Mouse (Mus musculus): ENCODE results near the gene Gm12216. TPM values are rescaled to one million over a fixed set of nuclear protein-coding genes. Genes with fewer than 3 reads are reported as not detected.

Gene Gm12216
- polyA plus RNA-seq, 1 experiment from 2014 or later = 0.63 TPM

- Histone ChIP-seq H3K9me3 (ENCODE audit: control insufficient read depth, low read length) (no peaks in the 10 kb centered on the region), H3K9ac (ENCODE audit: low read depth, low read length) (peak within 1 kb of the TSS; percentile 75), H3K27ac (replicated peaks; ENCODE audit: low read depth, low read length) (peak within 1 kb of the TSS; percentile 76), H3K4me3 (ENCODE audit: low read depth, low read length) (peak within 1 kb of the TSS; percentile 74), H3K4me1 (ENCODE audit: control insufficient read depth, insufficient read depth, low read length) (no peaks in the 10 kb centered on the region; the same call in 1 of the 2 replicates), H3K36me3 (ENCODE audit: control insufficient read depth, insufficient read depth, low read length) (0 out of 2 replicates have a peak, but pooled peaks cover 3% of the 10 kb centered on the region), H3K4me2 (ENCODE audit: low read depth, low read length) (peak within 1 kb of the TSS; percentile 79), H3K27me3 (replicated peaks; ENCODE audit: control insufficient read depth, insufficient read depth, low read length) (no peaks in the 10 kb centered on the region)
- ATAC-seq (ENCODE audit: low read depth) = peak; percentile 96
- under 1% methylated on average over 31 of the region's 40 CpGs for WGBS
- peak; percentile 95 for DNase-seq (ENCODE audit: low spot score)
Measured at GRCm38 (mm10) chr11:53769760-53770124, 89.3 kb downstream of the Gm12216 start, which contains the start of gene Irf1. Irf1 (plus strand) TSS chr11:53770014.

GRCm38 (mm10) chr11:53769185-53769576, 89.9 kb downstream of the Gm12216 start:
- WGBS = 57% methylated on average over 12 of the region's 12 CpGs
- H3K36me3 ChIP-seq (ENCODE audit: control insufficient read depth, insufficient read depth, low read length) = no peaks in the 10 kb centered on the region
- peaks cover 4% of the 10 kb centered on the region for H3K4me1 ChIP-seq (ENCODE audit: control insufficient read depth, insufficient read depth, low read length)
- peak overlapping the region; percentile 74 for H3K4me3 ChIP-seq (ENCODE audit: low read depth, low read length)
- DNase-seq (ENCODE audit: low spot score) (no peak), ATAC-seq (ENCODE audit: low read depth) (no peak; the same call in 1 of the 2 replicates)
- H3K4me2 ChIP-seq (ENCODE audit: low read depth, low read length) = peak overlapping the region; percentile 79
- peak overlapping the region; percentile 75; the same call in 1 of the 2 replicates for H3K9ac ChIP-seq (ENCODE audit: low read depth, low read length)
- no peak overlapping the region for H3K27ac ChIP-seq (replicated peaks; ENCODE audit: low read depth, low read length)
- H3K9me3 ChIP-seq (ENCODE audit: control insufficient read depth, low read length) = no peaks in the 10 kb centered on the region
- no peaks in the 10 kb centered on the region for H3K27me3 ChIP-seq (replicated peaks; ENCODE audit: control insufficient read depth, insufficient read depth, low read length)

GRCm38 (mm10) chr11:53768422-53769184, 90.5 kb downstream of the Gm12216 start:
- WGBS = 66% methylated on average over 13 of the region's 13 CpGs
- DNase-seq (ENCODE audit: low spot score) = no peak
- Histone ChIP-seq H3K4me1 (ENCODE audit: control insufficient read depth, insufficient read depth, low read length) (peaks cover 10% of the 10 kb centered on the region), H3K27ac (replicated peaks; ENCODE audit: low read depth, low read length) (no peak overlapping the region), H3K4me2 (ENCODE audit: low read depth, low read length) (no peak overlapping the region), H3K4me3 (ENCODE audit: low read depth, low read length) (no peak overlapping the region), H3K27me3 (replicated peaks; ENCODE audit: control insufficient read depth, insufficient read depth, low read length) (no peaks in the 10 kb centered on the region), H3K9me3 (ENCODE audit: control insufficient read depth, low read length) (no peaks in the 10 kb centered on the region), H3K36me3 (ENCODE audit: control insufficient read depth, insufficient read depth, low read length) (no peaks in the 10 kb centered on the region), H3K9ac (ENCODE audit: low read depth, low read length) (no peak overlapping the region)
- ATAC-seq (ENCODE audit: low read depth) = no peak

GRCm38 (mm10) chr11:53764581-53764980, 94.5 kb downstream of the Gm12216 start:
- H3K27me3 ChIP-seq (replicated peaks; ENCODE audit: control insufficient read depth, insufficient read depth, low read length) = 0 out of 2 replicates have a peak, but pooled peaks cover 6% of the 10 kb centered on the region
- no peaks in the 10 kb centered on the region for H3K9me3 ChIP-seq (ENCODE audit: control insufficient read depth, low read length)
- ATAC-seq (ENCODE audit: low read depth) (no peak), DNase-seq (ENCODE audit: low spot score) (no peak)
- H3K9ac ChIP-seq (ENCODE audit: low read depth, low read length) = no peak overlapping the region
- 46% methylated on average over 5 of the region's 5 CpGs for WGBS
- H3K36me3 ChIP-seq (ENCODE audit: control insufficient read depth, insufficient read depth, low read length) = no peaks in the 10 kb centered on the region
- H3K4me3 ChIP-seq (ENCODE audit: low read depth, low read length) = no peak overlapping the region
- H3K27ac ChIP-seq (replicated peaks; ENCODE audit: low read depth, low read length) = peak overlapping the region; percentile 91; the same call in 1 of the 2 replicates
- peaks cover 39% of the 10 kb centered on the region for H3K4me1 ChIP-seq (ENCODE audit: control insufficient read depth, insufficient read depth, low read length)
- no peak overlapping the region for H3K4me2 ChIP-seq (ENCODE audit: low read depth, low read length)

- ATAC-seq (ENCODE audit: low read depth) = peak; percentile 89
- Histone ChIP-seq H3K4me2 (ENCODE audit: low read depth, low read length) (peak overlapping the region; percentile 83), H3K27ac (replicated peaks; ENCODE audit: low read depth, low read length) (peak overlapping the region; percentile 91), H3K4me1 (ENCODE audit: control insufficient read depth, insufficient read depth, low read length) (peaks cover 47% of the 10 kb centered on the region), H3K27me3 (replicated peaks; ENCODE audit: control insufficient read depth, insufficient read depth, low read length) (0 out of 2 replicates have a peak, but pooled peaks cover 6% of the 10 kb centered on the region), H3K4me3 (ENCODE audit: low read depth, low read length) (peak overlapping the region; percentile 36), H3K36me3 (ENCODE audit: control insufficient read depth, insufficient read depth, low read length) (no peaks in the 10 kb centered on the region), H3K9me3 (ENCODE audit: control insufficient read depth, low read length) (no peaks in the 10 kb centered on the region), H3K9ac (ENCODE audit: low read depth, low read length) (peak overlapping the region; percentile 64)
- 0% methylated on average over 21 of the region's 33 CpGs for WGBS
- DNase-seq (ENCODE audit: low spot score) = peak; percentile 93
Measured at GRCm38 (mm10) chr11:53763496-53764140, 95.4 kb downstream of the Gm12216 start.

GRCm38 (mm10) chr11:53762827-53763495, 96.1 kb downstream of the Gm12216 start:
- Histone ChIP-seq H3K9ac (ENCODE audit: low read depth, low read length) (peak overlapping the region; percentile 64), H3K36me3 (ENCODE audit: control insufficient read depth, insufficient read depth, low read length) (no peaks in the 10 kb centered on the region), H3K4me3 (ENCODE audit: low read depth, low read length) (peak overlapping the region; percentile 36), H3K9me3 (ENCODE audit: control insufficient read depth, low read length) (no peaks in the 10 kb centered on the region), H3K4me2 (ENCODE audit: low read depth, low read length) (peak overlapping the region; percentile 83), H3K27ac (replicated peaks; ENCODE audit: low read depth, low read length) (peak overlapping the region; percentile 91), H3K27me3 (replicated peaks; ENCODE audit: control insufficient read depth, insufficient read depth, low read length) (0 out of 2 replicates have a peak, but pooled peaks cover 6% of the 10 kb centered on the region), H3K4me1 (ENCODE audit: control insufficient read depth, insufficient read depth, low read length) (peaks cover 52% of the 10 kb centered on the region)
- DNase-seq (ENCODE audit: low spot score) (peak; percentile 84), ATAC-seq (ENCODE audit: low read depth) (no peak)
- 5% methylated on average over 23 of the region's 23 CpGs for WGBS

- no peak overlapping the region for H3K9ac ChIP-seq (ENCODE audit: low read depth, low read length)
Measured at GRCm38 (mm10) chr11:53762426-53762825, 96.6 kb downstream of the Gm12216 start.

GRCm38 (mm10) chr11:53761822-53762221, 97.2 kb downstream of the Gm12216 start:
- no peaks in the 10 kb centered on the region for H3K36me3 ChIP-seq (ENCODE audit: control insufficient read depth, insufficient read depth, low read length)
- H3K9me3 ChIP-seq (ENCODE audit: control insufficient read depth, low read length) = no peaks in the 10 kb centered on the region
- WGBS = 46% methylated on average over 2 of the region's 2 CpGs
- peak; percentile 57 for DNase-seq (ENCODE audit: low spot score)
- 0 out of 2 replicates have a peak, but pooled peaks cover 6% of the 10 kb centered on the region for H3K27me3 ChIP-seq (replicated peaks; ENCODE audit: control insufficient read depth, insufficient read depth, low read length)
- no peak overlapping the region for H3K4me2 ChIP-seq (ENCODE audit: low read depth, low read length)
- no peak overlapping the region for H3K4me3 ChIP-seq (ENCODE audit: low read depth, low read length)
- no peak for ATAC-seq (ENCODE audit: low read depth)
- peaks cover 52% of the 10 kb centered on the region for H3K4me1 ChIP-seq (ENCODE audit: control insufficient read depth, insufficient read depth, low read length)
- H3K9ac ChIP-seq (ENCODE audit: low read depth, low read length) = no peak overlapping the region
- peak overlapping the region; percentile 40 for H3K27ac ChIP-seq (replicated peaks; ENCODE audit: low read depth, low read length)

More at GRCm38 (mm10) chr11:53762426-53762825, 96.6 kb downstream of the Gm12216 start:
- peaks cover 52% of the 10 kb centered on the region for H3K4me1 ChIP-seq (ENCODE audit: control insufficient read depth, insufficient read depth, low read length)
- H3K36me3 ChIP-seq (ENCODE audit: control insufficient read depth, insufficient read depth, low read length) = no peaks in the 10 kb centered on the region
- peak overlapping the region; percentile 91 for H3K27ac ChIP-seq (replicated peaks; ENCODE audit: low read depth, low read length)
- DNase-seq (ENCODE audit: low spot score) (no peak), ATAC-seq (ENCODE audit: low read depth) (no peak)
- H3K27me3 ChIP-seq (replicated peaks; ENCODE audit: control insufficient read depth, insufficient read depth, low read length) = 0 out of 2 replicates have a peak, but pooled peaks cover 6% of the 10 kb centered on the region
- WGBS = 61% methylated on average over 2 of the region's 2 CpGs
- H3K9me3 ChIP-seq (ENCODE audit: control insufficient read depth, low read length) = no peaks in the 10 kb centered on the region
- peak overlapping the region; percentile 36; the same call in 1 of the 2 replicates for H3K4me3 ChIP-seq (ENCODE audit: low read depth, low read length)
- peak overlapping the region; percentile 83 for H3K4me2 ChIP-seq (ENCODE audit: low read depth, low read length)
